Mouse (Mus musculus) forebrain, embryonic 15.5 days (tissue): ENCODE results near the gene Cyp4f13. TPM values are rescaled to one million over a fixed set of nuclear protein-coding genes. Genes with fewer than 3 reads are reported as not detected.

ENCODE experiments used
- ATAC-seq: fragments of 200-750 bp; cut with Nextera tagmentation; replicated peaks from 2 replicates; pipeline ENCODE4 v1.8.0; 2017; ENCODE audit warnings: mild to moderate bottlenecking, moderate TSS enrichment, moderate library complexity
- H3K27ac ChIP-seq: fragments of 300-500 bp; sonication (generic); replicated peaks from 2 replicates; pipeline ENCODE4 v1.5.1; 2015; ENCODE audit warnings: mild to moderate bottlenecking, inconsistent platforms
- H3K27me3 ChIP-seq: fragments of 300-500 bp; sonication (generic); 2 replicates; pipeline ENCODE4 v1.6.1; 2015; ENCODE audit warnings: inconsistent platforms
- H3K36me3 ChIP-seq: fragments of 300-500 bp; sonication (generic); 2 replicates; pipeline ENCODE4 v1.6.1; 2015; ENCODE audit warnings: mild to moderate bottlenecking, inconsistent platforms
- H3K4me1 ChIP-seq: fragments of 300-500 bp; sonication (generic); 2 replicates; pipeline ENCODE4 v1.6.1; 2015; ENCODE audit warnings: inconsistent platforms
- H3K4me2 ChIP-seq: fragments of 300-500 bp; sonication (generic); replicated peaks from 2 replicates; pipeline ENCODE4 v1.6.1; 2015; ENCODE audit warnings: mild to moderate bottlenecking, inconsistent platforms
- H3K4me3 ChIP-seq: fragments of 300-500 bp; sonication (generic); 2 replicates; pipeline ENCODE4 v1.5.1; 2015; ENCODE audit warnings: mild to moderate bottlenecking, inconsistent platforms
- H3K9ac ChIP-seq: fragments of 300-500 bp; sonication (generic); replicated peaks from 2 replicates; pipeline ENCODE4 v1.6.1; 2015; ENCODE audit warnings: mild to moderate bottlenecking, inconsistent platforms
- H3K9me3 ChIP-seq: fragments of 300-500 bp; sonication (generic); 2 replicates; pipeline ENCODE4 v1.6.1; 2016; ENCODE audit warnings: inconsistent platforms
- WGBS: fragments of 180-500 bp; shearing (Covaris S2); methylation state at CpG from one replicate; pipeline ENCODE4 v1.1.7; 2015; ENCODE audit warnings: mixed read lengths; 5-methylcytosine and 5-hydroxymethylcytosine counted together
- polyA plus RNA-seq: library from polyadenylated mRNA; unstranded; fragments of >200 nt; fragmentation: Nextera tagmentation; extraction: Ambion mirVana; gene quantifications from 2 replicates; pipeline ENCODE4 v1.2.1, GENCODE M21; 2015

Cyp4f13 gene
- 7.0 and 7.9 TPM in 2 replicates for polyA plus RNA-seq

- H3K27ac ChIP-seq = peak within 1 kb of the TSS; percentile 24; the same call in 1 of the 2 replicates
These were observed at the start of gene Cyp4f13 for GRCm38 (mm10) chr17:32947215-32947914. TSS of gene Cyp4f13 (minus strand) at chr17:32947402.

DNA sequence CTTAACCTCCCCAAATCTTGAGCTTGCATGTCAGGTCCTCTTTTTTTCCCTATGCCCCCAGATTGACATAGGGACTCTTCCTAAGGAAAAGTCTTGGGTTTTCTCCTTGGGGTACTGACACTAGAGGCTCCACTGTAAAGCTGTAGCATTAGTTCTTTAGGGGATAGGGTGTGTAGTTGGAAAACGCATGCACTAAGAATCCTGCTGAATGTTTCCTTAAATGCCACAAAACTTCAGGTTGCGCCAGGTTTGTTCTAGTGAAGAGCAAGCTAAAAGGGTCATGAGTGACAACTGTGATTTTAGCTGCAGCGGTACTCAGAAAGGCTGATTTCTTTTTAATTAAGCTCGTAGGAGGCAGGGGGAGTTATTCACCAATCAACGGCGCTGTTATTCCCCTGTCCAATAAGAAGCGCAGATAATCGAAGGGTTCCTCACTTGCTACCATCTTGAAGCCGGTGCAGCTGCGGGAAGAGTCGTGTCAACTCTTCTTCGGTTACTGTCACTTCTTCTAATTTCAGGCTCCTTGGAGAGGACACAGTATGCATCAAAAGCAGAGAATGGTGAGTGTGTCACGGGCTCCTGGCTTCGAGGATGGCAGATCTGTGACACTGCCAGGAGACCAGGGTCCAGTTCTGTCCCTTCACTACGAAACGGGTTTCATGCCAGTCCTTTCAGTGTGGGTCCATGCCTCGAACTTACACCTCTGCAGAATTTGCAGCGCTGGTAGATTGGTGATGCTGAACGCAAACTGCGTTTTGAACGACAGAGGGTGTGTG is 45.7 kb upstream of the Cyp4f13 start, which contains the start of gene Zfp952:
Gene Zfp952, plus strand, starts transcription at position 431 of the 776 bp plus-strand sequence.
- no peaks in the 10 kb centered on the region for H3K9me3 ChIP-seq
- peak within 1 kb of the TSS; percentile 81 for H3K27ac ChIP-seq
- peak within 1 kb of the TSS; percentile 62 for H3K4me2 ChIP-seq
- H3K27me3 ChIP-seq = no peaks in the 10 kb centered on the region
- H3K9ac ChIP-seq = peak within 1 kb of the TSS; percentile 62
- H3K36me3 ChIP-seq = peaks cover 22% of the 10 kb centered on the region
- H3K4me3 ChIP-seq = peak within 1 kb of the TSS; percentile 58
- peaks cover 16% of the 10 kb centered on the region for H3K4me1 ChIP-seq
- WGBS = under 1% methylated on average over 21 of the region's 21 CpGs
- ATAC-seq = peak; percentile 99

More at GRCm38 (mm10) chr17:32947215-32947914, at the start of gene Cyp4f13:
- peak within 1 kb of the TSS; percentile 58 for H3K4me2 ChIP-seq
- no peaks in the 10 kb centered on the region for H3K36me3 ChIP-seq
- no peaks in the 10 kb centered on the region for H3K9me3 ChIP-seq
- WGBS = 39% methylated on average over 12 of the region's 12 CpGs
- ATAC-seq = peak; percentile 94
- H3K4me3 ChIP-seq = peak within 1 kb of the TSS; percentile 49
- H3K9ac ChIP-seq = peak within 1 kb of the TSS; percentile 47
- H3K4me1 ChIP-seq = peaks cover 16% of the 10 kb centered on the region
- H3K27me3 ChIP-seq = no peaks in the 10 kb centered on the region

DNA sequence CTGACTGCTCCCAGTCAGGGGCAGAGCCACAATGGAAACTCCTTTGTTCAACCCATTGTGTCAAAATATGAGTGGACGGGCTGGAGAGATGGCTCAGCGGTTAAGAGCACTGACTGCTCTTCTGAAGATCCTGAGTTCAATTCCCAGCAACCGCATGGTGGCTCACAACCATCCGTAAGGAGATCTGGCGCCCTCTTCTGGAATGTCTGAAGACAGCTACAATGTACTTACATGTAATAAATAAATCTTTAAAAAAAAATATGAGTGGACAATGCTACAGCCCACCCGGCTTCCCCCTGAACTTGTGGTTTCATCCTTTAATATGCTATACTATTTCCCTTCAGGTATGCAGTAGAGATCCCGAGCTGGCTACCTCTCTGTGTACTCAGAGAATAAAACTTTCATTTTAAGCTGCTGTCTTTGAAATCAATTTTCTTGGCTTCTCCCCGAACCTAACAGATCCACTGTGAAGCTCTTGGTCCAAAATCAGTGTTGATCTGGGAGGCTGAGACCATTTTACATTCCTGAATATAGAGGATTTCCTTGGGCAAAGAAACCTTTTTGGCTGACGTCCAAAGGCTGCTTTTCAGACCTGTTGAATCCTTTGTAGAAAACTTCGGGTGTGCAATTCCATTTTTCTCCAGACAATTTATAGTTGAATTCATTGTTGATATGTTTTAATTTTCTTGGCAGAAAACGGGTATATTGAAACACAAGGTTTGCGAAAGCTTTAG is 44.9 kb upstream of the Cyp4f13 start:
- whole genome bisulfite sequencing = 61% methylated on average over 12 of the region's 12 CpGs
- Histone ChIP-seq H3K4me1 (peaks cover 16% of the 10 kb centered on the region), H3K9ac (peak overlapping the region; percentile 62), H3K4me2 (peak overlapping the region; percentile 62), H3K9me3 (no peaks in the 10 kb centered on the region), H3K27ac (peak overlapping the region; percentile 81), H3K27me3 (no peaks in the 10 kb centered on the region), H3K36me3 (peaks cover 19% of the 10 kb centered on the region), H3K4me3 (peak overlapping the region; percentile 58)
- no peak for ATAC-seq

DNA sequence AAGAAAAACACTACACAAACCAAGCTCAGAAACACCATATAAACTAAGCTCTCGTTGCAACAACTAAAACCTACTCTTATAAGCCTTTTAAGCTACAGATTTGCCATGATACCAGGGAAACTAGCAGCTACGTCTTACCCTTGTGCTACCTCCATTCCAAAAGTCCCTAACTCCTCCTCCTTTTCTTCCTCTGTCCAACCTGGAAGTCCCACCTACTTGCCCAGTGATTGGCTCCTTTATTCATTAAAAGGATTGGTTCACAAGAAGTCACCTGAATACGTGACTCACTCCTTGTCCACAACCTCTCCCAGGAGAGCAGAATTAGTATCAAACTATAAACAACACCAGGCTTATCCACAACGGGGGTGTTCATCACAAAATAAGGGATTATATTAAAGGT is 39.1 kb upstream of the Cyp4f13 start:
- ATAC-seq = no peak
- WGBS = 79% methylated on average over 4 of the region's 4 CpGs

GRCm38 (mm10) chr17:32981361-32981760 is 34.2 kb upstream of the Cyp4f13 start:
- 82% methylated on average over 4 of the region's 4 CpGs for WGBS
- Histone ChIP-seq H3K4me1 (no peaks in the 10 kb centered on the region), H3K27ac (no peak overlapping the region), H3K4me2 (no peak overlapping the region), H3K9me3 (no peaks in the 10 kb centered on the region), H3K27me3 (no peaks in the 10 kb centered on the region), H3K9ac (no peak overlapping the region), H3K4me3 (no peak overlapping the region), H3K36me3 (peaks cover 37% of the 10 kb centered on the region)
- ATAC-seq = no peak

More for the DNA sequence above, 39.1 kb upstream of the Cyp4f13 start:
- Histone ChIP-seq H3K27me3 (no peaks in the 10 kb centered on the region), H3K4me1 (no peaks in the 10 kb centered on the region), H3K4me2 (no peak overlapping the region), H3K9ac (no peak overlapping the region), H3K4me3 (no peak overlapping the region), H3K9me3 (no peaks in the 10 kb centered on the region), H3K36me3 (no peaks in the 10 kb centered on the region), H3K27ac (no peak overlapping the region)

GRCm38 (mm10) chr17:32965623-32966290 is 18.6 kb upstream of the Cyp4f13 start, which contains the start of gene Zfp472:
TSS of gene Zfp472 (plus strand) at chr17:32965814.
- no peaks in the 10 kb centered on the region for H3K9me3 ChIP-seq
- peak within 1 kb of the TSS; percentile 85 for H3K4me2 ChIP-seq
- no peaks in the 10 kb centered on the region for H3K27me3 ChIP-seq
- ATAC-seq = peak; percentile 100
- under 1% methylated on average over 33 of the region's 33 CpGs for WGBS
- peaks cover 21% of the 10 kb centered on the region for H3K4me1 ChIP-seq
- peak within 1 kb of the TSS; percentile 92 for H3K4me3 ChIP-seq
- H3K36me3 ChIP-seq = no peaks in the 10 kb centered on the region
- H3K9ac ChIP-seq = peak within 1 kb of the TSS; percentile 80
- peak within 1 kb of the TSS; percentile 84 for H3K27ac ChIP-seq

DNA sequence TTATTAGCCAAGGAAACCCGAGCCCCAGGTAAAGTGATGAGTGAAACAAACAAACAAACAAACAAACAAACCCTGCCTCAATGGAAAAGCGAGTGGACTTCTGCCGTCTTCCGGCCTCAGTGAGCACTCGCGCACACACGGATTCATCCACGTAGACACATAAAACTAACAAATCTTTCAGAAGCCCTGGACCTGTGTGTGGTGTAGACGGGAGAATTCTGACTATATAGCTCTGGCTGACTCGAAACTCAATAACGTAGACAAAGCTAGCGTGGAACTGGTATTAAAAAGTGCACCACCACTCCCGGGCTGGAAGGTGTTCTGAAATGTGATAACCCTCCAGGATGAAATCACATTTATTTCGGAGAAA is 18.0 kb upstream of the Cyp4f13 start:
- Histone ChIP-seq H3K27ac (peak overlapping the region; percentile 84; the same call in 1 of the 2 replicates), H3K4me3 (peak overlapping the region; percentile 92)

DNA sequence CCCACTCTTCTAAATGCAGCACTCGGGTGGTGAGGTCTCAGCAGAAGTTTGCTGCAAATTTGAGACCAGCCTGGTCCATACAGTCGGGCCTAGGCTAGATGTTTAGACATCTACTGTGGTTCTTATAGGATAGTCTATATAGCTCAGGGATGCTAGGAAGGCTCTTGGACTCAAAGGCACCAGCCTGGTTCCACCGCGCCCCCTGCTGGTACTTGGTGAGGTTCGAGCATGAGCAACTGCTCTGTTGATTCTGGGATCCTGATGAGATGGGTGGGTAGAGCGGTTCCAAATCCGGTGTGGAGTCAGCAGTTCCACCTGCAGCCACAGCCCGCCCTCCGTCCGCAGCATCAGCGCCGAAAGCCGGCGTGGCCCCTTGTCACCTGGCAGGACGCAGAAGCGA is 4.2 kb upstream of the Cyp4f13 start:
- Histone ChIP-seq H3K36me3 (no peaks in the 10 kb centered on the region), H3K4me1 (peaks cover 13% of the 10 kb centered on the region), H3K27ac (no peak overlapping the region), H3K27me3 (no peaks in the 10 kb centered on the region), H3K4me2 (no peak overlapping the region), H3K4me3 (no peak overlapping the region), H3K9me3 (no peaks in the 10 kb centered on the region), H3K9ac (no peak overlapping the region)
- no peak for ATAC-seq
- 32% methylated on average over 16 of the region's 16 CpGs for WGBS

More for the DNA sequence above, 18.0 kb upstream of the Cyp4f13 start:
- Histone ChIP-seq H3K9me3 (no peaks in the 10 kb centered on the region), H3K4me1 (peaks cover 21% of the 10 kb centered on the region), H3K9ac (peak overlapping the region; percentile 64), H3K4me2 (peak overlapping the region; percentile 85), H3K27me3 (no peaks in the 10 kb centered on the region), H3K36me3 (no peaks in the 10 kb centered on the region)
- WGBS = under 1% methylated on average over 14 of the region's 14 CpGs
- ATAC-seq = peak; percentile 74

GRCm38 (mm10) chr17:32951006-32951405 is 3.8 kb upstream of the Cyp4f13 start:
- Histone ChIP-seq H3K4me3 (no peak overlapping the region), H3K27ac (no peak overlapping the region), H3K9ac (no peak overlapping the region), H3K4me2 (no peak overlapping the region), H3K36me3 (no peaks in the 10 kb centered on the region), H3K9me3 (no peaks in the 10 kb centered on the region), H3K27me3 (no peaks in the 10 kb centered on the region), H3K4me1 (peaks cover 16% of the 10 kb centered on the region)
- WGBS = 83% methylated on average over 11 of the region's 11 CpGs
- ATAC-seq = no peak

GRCm38 (mm10) chr17:32950136-32950535 is 2.9 kb upstream of the Cyp4f13 start:
- ATAC-seq = no peak
- Histone ChIP-seq H3K4me3 (no peak overlapping the region), H3K36me3 (no peaks in the 10 kb centered on the region), H3K4me1 (peaks cover 16% of the 10 kb centered on the region), H3K4me2 (no peak overlapping the region), H3K9ac (no peak overlapping the region), H3K27ac (no peak overlapping the region), H3K9me3 (no peaks in the 10 kb centered on the region), H3K27me3 (no peaks in the 10 kb centered on the region)
- WGBS = 88% methylated on average over 3 of the region's 3 CpGs

- peak overlapping the region; percentile 49 for H3K4me3 ChIP-seq
- no peaks in the 10 kb centered on the region for H3K36me3 ChIP-seq
- H3K9ac ChIP-seq = peak overlapping the region; percentile 47
- no peaks in the 10 kb centered on the region for H3K9me3 ChIP-seq
- peaks cover 16% of the 10 kb centered on the region for H3K4me1 ChIP-seq
- H3K27me3 ChIP-seq = no peaks in the 10 kb centered on the region
- WGBS = 72% methylated on average over 9 of the region's 9 CpGs
- H3K4me2 ChIP-seq = peak overlapping the region; percentile 58
- 0 out of 2 replicates have a peak overlapping the region, but pooled peaks have one; percentile 19 for H3K27ac ChIP-seq
- ATAC-seq = no peak
These were observed 486 bp downstream of the Cyp4f13 start for GRCm38 (mm10) chr17:32946716-32947115.
